Mouse (Mus musculus): ENCODE measurements around the gene Stum. TPM values are rescaled to one million over a fixed set of nuclear protein-coding genes. Genes with fewer than 3 reads are reported as not detected.
A peak's percentile ranks its signal among the peaks of the same experiment; 100 is the strongest.
"Not testable (repeated sequence)": the region's sequence is repeated elsewhere in the genome, so short reads cannot be mapped to it uniquely, and the experiment has no call there.

Gene Stum
- polyA plus RNA-seq (2015; fragmentation: Nextera tagmentation; extraction: Ambion mirVana), result 1.6 and 2.0 TPM in 2 replicates

GRCm38 (mm10) chr1:180483399-180484291, at the start of gene Stum:
Gene Stum, minus strand, starts transcription at chr1:180483504.
- Histone ChIP-seq H3K4me1 (peaks cover 15% of the 10 kb centered on the region), H3K27me3 (replicated peaks) (peaks cover 40% of the 10 kb centered on the region), H3K36me3 (no peaks in the 10 kb centered on the region), H3K27ac (no peak within 1 kb of the TSS), H3K4me2 (peak within 1 kb of the TSS; percentile 84), H3K9ac (no peak within 1 kb of the TSS), H3K4me3 (replicated peaks) (peak within 1 kb of the TSS; percentile 45), H3K9me3 (no peaks in the 10 kb centered on the region)
- WGBS, result 2% methylated on average over 40 of the region's 40 CpGs
- no peak for ATAC-seq (ENCODE audit: insufficient read depth, low FRiP score, low read depth)

GRCm38 (mm10) chr1:180532671-180533070, 49.4 kb upstream of the Stum start:
- ATAC-seq (ENCODE audit: insufficient read depth, low FRiP score, low read depth), result no peak
- WGBS, result 97% methylated on average over 11 of the region's 11 CpGs
- H3K27ac ChIP-seq, result no peak overlapping the region

GRCm38 (mm10) chr1:180530457-180531263, 47.4 kb upstream of the Stum start:
- Histone ChIP-seq H3K9me3 (no peaks in the 10 kb centered on the region), H3K9ac (no peak overlapping the region), H3K4me2 (no peak overlapping the region), H3K36me3 (no peaks in the 10 kb centered on the region), H3K4me1 (no peaks in the 10 kb centered on the region), H3K27me3 (replicated peaks) (no peaks in the 10 kb centered on the region), H3K4me3 (replicated peaks) (no peak overlapping the region), H3K27ac (no peak overlapping the region)
- no peak for ATAC-seq (ENCODE audit: insufficient read depth, low FRiP score, low read depth)
- 61% methylated on average over 8 of the region's 8 CpGs for WGBS

More at GRCm38 (mm10) chr1:180532671-180533070, 49.4 kb upstream of the Stum start:
- H3K9me3 ChIP-seq, result no peaks in the 10 kb centered on the region
- H3K4me3 ChIP-seq (replicated peaks), result no peak overlapping the region
- H3K9ac ChIP-seq, result no peak overlapping the region
- no peaks in the 10 kb centered on the region for H3K36me3 ChIP-seq
- H3K4me1 ChIP-seq, result no peaks in the 10 kb centered on the region
- H3K27me3 ChIP-seq (replicated peaks), result no peaks in the 10 kb centered on the region
- no peak overlapping the region for H3K4me2 ChIP-seq

- no peak overlapping the region for H3K4me3 ChIP-seq (replicated peaks)
- no peak for ATAC-seq (ENCODE audit: insufficient read depth, low FRiP score, low read depth)
- H3K9me3 ChIP-seq, result no peaks in the 10 kb centered on the region
- no peak overlapping the region for H3K27ac ChIP-seq
- H3K36me3 ChIP-seq, result no peaks in the 10 kb centered on the region
- WGBS, result 86% methylated on average over 7 of the region's 7 CpGs
- H3K27me3 ChIP-seq (replicated peaks), result no peaks in the 10 kb centered on the region
- no peak overlapping the region for H3K9ac ChIP-seq
- no peaks in the 10 kb centered on the region for H3K4me1 ChIP-seq
- H3K4me2 ChIP-seq, result no peak overlapping the region
Observed at GRCm38 (mm10) chr1:180529847-180530246, 46.5 kb upstream of the Stum start.

GRCm38 (mm10) chr1:180525301-180525700, 42.0 kb upstream of the Stum start:
- 52% methylated on average over 1 of the region's 1 CpGs for WGBS
- Histone ChIP-seq H3K36me3 (no peaks in the 10 kb centered on the region), H3K4me2 (no peak overlapping the region), H3K9ac (no peak overlapping the region), H3K27ac (no peak overlapping the region), H3K4me1 (0 out of 2 replicates have a peak, but pooled peaks cover 6% of the 10 kb centered on the region), H3K27me3 (replicated peaks) (no peaks in the 10 kb centered on the region), H3K9me3 (no peaks in the 10 kb centered on the region), H3K4me3 (replicated peaks) (no peak overlapping the region)
- ATAC-seq (ENCODE audit: insufficient read depth, low FRiP score, low read depth), result no peak

- Histone ChIP-seq H3K27me3 (replicated peaks) (no peaks in the 10 kb centered on the region), H3K4me2 (no peak overlapping the region), H3K4me1 (peaks cover 6% of the 10 kb centered on the region), H3K36me3 (no peaks in the 10 kb centered on the region), H3K9ac (no peak overlapping the region), H3K9me3 (no peaks in the 10 kb centered on the region), H3K4me3 (replicated peaks) (no peak overlapping the region), H3K27ac (no peak overlapping the region)
- no peak for ATAC-seq (ENCODE audit: insufficient read depth, low FRiP score, low read depth)
- 78% methylated on average over 2 of the region's 2 CpGs for WGBS
Observed at GRCm38 (mm10) chr1:180523320-180523719, 40.0 kb upstream of the Stum start.

GRCm38 (mm10) chr1:180520190-180520589, 36.9 kb upstream of the Stum start:
- no peak for ATAC-seq (ENCODE audit: insufficient read depth, low FRiP score, low read depth)
- H3K4me2 ChIP-seq, result no peak overlapping the region
- no peak overlapping the region for H3K9ac ChIP-seq
- no peaks in the 10 kb centered on the region for H3K36me3 ChIP-seq
- H3K4me1 ChIP-seq, result peaks cover 11% of the 10 kb centered on the region
- 41% methylated on average over 7 of the region's 7 CpGs for WGBS
- peak overlapping the region; percentile 41; the same call in 1 of the 2 replicates for H3K27ac ChIP-seq
- no peaks in the 10 kb centered on the region for H3K27me3 ChIP-seq (replicated peaks)
- H3K4me3 ChIP-seq (replicated peaks), result no peak overlapping the region
- no peaks in the 10 kb centered on the region for H3K9me3 ChIP-seq

- H3K9ac ChIP-seq, result no peak overlapping the region
- no peaks in the 10 kb centered on the region for H3K9me3 ChIP-seq
- H3K27me3 ChIP-seq (replicated peaks), result no peaks in the 10 kb centered on the region
- WGBS, result 88% methylated on average over 8 of the region's 8 CpGs
- H3K4me1 ChIP-seq, result peaks cover 11% of the 10 kb centered on the region
- no peak overlapping the region for H3K4me2 ChIP-seq
- no peaks in the 10 kb centered on the region for H3K36me3 ChIP-seq
- H3K27ac ChIP-seq, result peak overlapping the region; percentile 41; the same call in 1 of the 2 replicates
- H3K4me3 ChIP-seq (replicated peaks), result no peak overlapping the region
- ATAC-seq (ENCODE audit: insufficient read depth, low FRiP score, low read depth), result no peak
Observed at GRCm38 (mm10) chr1:180519520-180519919, 36.2 kb upstream of the Stum start.

- H3K36me3 ChIP-seq; H3K4me2 ChIP-seq; H3K9ac ChIP-seq; H3K9me3 ChIP-seq; H3K4me3 ChIP-seq (replicated peaks); H3K27me3 ChIP-seq (replicated peaks); ATAC-seq (ENCODE audit: insufficient read depth, low FRiP score, low read depth); H3K27ac ChIP-seq: not testable (repeated sequence)
- WGBS, result 95% methylated on average over 7 of the region's 7 CpGs
- peaks cover 11% of the 10 kb centered on the region for H3K4me1 ChIP-seq
Observed at GRCm38 (mm10) chr1:180518899-180519298, 35.6 kb upstream of the Stum start.

- Histone ChIP-seq H3K9ac (no peak overlapping the region), H3K4me3 (replicated peaks) (no peak overlapping the region), H3K9me3 (no peaks in the 10 kb centered on the region), H3K36me3 (no peaks in the 10 kb centered on the region), H3K27me3 (replicated peaks) (no peaks in the 10 kb centered on the region), H3K4me1 (peaks cover 11% of the 10 kb centered on the region), H3K4me2 (no peak overlapping the region), H3K27ac (no peak overlapping the region)
- ATAC-seq (ENCODE audit: insufficient read depth, low FRiP score, low read depth), result no peak
- WGBS, result 36% methylated on average over 8 of the region's 8 CpGs
Observed at GRCm38 (mm10) chr1:180518412-180518811, 35.1 kb upstream of the Stum start.

GRCm38 (mm10) chr1:180517390-180518054, 34.2 kb upstream of the Stum start:
- Histone ChIP-seq H3K4me3 (replicated peaks) (no peak overlapping the region), H3K4me1 (peaks cover 11% of the 10 kb centered on the region), H3K36me3 (no peaks in the 10 kb centered on the region), H3K9ac (no peak overlapping the region), H3K9me3 (no peaks in the 10 kb centered on the region), H3K27me3 (replicated peaks) (no peaks in the 10 kb centered on the region), H3K4me2 (no peak overlapping the region), H3K27ac (peak overlapping the region; percentile 18; the same call in 1 of the 2 replicates)
- no peak for ATAC-seq (ENCODE audit: insufficient read depth, low FRiP score, low read depth)
- 50% methylated on average over 10 of the region's 10 CpGs for WGBS
